12 mouse cellular contexts compared by ENCODE assay signal in the genomic region with DNA sequence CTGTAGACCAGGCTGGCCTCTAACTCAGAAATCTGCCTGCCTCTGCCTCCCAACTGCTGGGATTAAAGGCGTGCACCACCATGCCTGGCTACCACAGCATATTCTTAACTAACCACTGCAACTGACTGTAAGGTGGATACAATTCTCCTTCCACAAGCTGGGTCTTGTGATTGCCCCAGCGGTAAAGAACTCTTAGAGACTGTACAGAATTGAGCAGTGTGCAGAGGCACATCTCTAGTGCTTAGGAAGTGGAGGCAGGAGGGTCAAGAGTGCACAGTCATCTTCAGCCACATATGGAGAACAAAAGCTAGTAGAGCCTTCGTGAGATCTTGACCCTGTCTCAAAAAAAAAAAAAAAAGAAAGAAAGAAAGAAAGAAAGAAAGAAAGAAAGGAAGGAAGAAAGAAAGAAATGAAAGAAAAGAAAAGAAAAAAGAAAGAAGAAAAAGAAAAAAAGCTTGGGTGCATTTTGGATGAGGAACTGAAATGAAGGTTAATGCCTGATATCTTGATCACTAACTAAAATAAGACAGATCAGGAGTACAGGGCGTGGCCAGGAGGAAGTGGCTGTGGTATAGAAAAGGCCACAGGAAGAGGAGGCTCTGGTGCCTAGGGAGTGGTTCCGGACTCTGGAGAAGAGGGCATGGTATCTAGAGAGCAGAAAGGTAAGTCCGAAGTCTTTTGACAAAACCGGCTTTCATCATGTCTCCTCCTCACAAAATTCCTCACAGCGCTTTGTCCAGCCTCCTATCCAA. TPM values are rescaled to one million over a fixed set of nuclear protein-coding genes. Genes with fewer than 3 reads are reported as not detected.
A peak's percentile ranks its signal among the peaks of the same experiment; 100 is the strongest.
DNase-seq lines count a peak whose midpoint lies in the region; ATAC-seq and TF ChIP-seq lines count a peak whose summit lies in the region.
"Had no signal": no experiment of that assay in that cellular context is flagged by ENCODE, and none has a peak within 500 bp of the region (broad histone marks: within the 10 kb centered on the region; RNA-seq: fewer than 3 reads in every experiment).

No protein-coding gene starts in this region.

- peak; percentile 36 to 37 for DNase-seq in spleen, adult 18-20 months
- no peak for DNase-seq in spleen, postnatal 14 days (ENCODE audit: low spot score in 2 of 2)
- no peak for DNase-seq in lung, embryonic 14.5 days
- peak; percentile 62 for DNase-seq in thymus, postnatal 14 days
- DNase-seq in left cerebral cortex, adult 2 months (ENCODE audit: extremely low spot score in 1 of 2, low spot score in 2 of 2): no peak
- DNase-seq: left cerebral cortex, postnatal 4 days; right cerebral cortex, adult 18-20 months had no signal

- H3K4me1 ChIP-seq in brown adipose tissue, adult 24 weeks (ENCODE audit: control insufficient read depth, insufficient read depth, insufficient read length, low read length): peaks cover 14% of the 10 kb centered on the region
- H3K4me1 ChIP-seq in lung, embryonic 14.5 days (ENCODE audit: insufficient read depth): peaks cover 6% of the 10 kb centered on the region; the same call in 1 of the 2 replicates

- peak overlapping the region; percentile 43 for H3K27ac ChIP-seq in brown adipose tissue, adult 24 weeks (replicated peaks; ENCODE audit: low read depth, low read length)
- no peak overlapping the region for H3K27ac ChIP-seq in lung, embryonic 14.5 days (ENCODE audit: low read depth)
- no peak overlapping the region for H3K27ac ChIP-seq in left cerebral cortex, adult 2 months
- H3K27ac ChIP-seq: embryonic facial prominence, embryonic 13.5 days had no signal

- intact Hi-C loops in left cerebral cortex, adult 2 months (cut with DNase I): no loop called here

- H3K9me3 ChIP-seq in lung, embryonic 14.5 days (ENCODE audit: low read depth, low read length): no peaks in the 10 kb centered on the region
- H3K9me3 ChIP-seq: embryonic facial prominence, embryonic 13.5 days; heart, embryonic 12.5 days had no signal

- H3K27me3 ChIP-seq in lung, embryonic 14.5 days (ENCODE audit: insufficient read depth, low read length): no peaks in the 10 kb centered on the region
- H3K27me3 ChIP-seq: embryonic facial prominence, embryonic 13.5 days; heart, embryonic 12.5 days had no signal

- TF ChIP-seq CTCF in lung, embryonic 14.5 days (IDR thresholded peaks at IDR 0.05; ENCODE audit: low read depth): no peak
- no peak for TF ChIP-seq CTCF in left cerebral cortex, adult 2 months (IDR thresholded peaks at IDR 0.05)

- 80% methylated on average over 8 of the region's 8 CpGs for WGBS in lung, embryonic 14.5 days

- peak overlapping the region; percentile 8; the same call in 1 of the 2 replicates for H3K4me3 ChIP-seq in brown adipose tissue, adult 24 weeks (ENCODE audit: insufficient read depth, low read depth, low read length)
- no peak overlapping the region for H3K4me3 ChIP-seq in lung, embryonic 14.5 days (ENCODE audit: low read depth, low read length)
- H3K4me3 ChIP-seq in left cerebral cortex, adult 2 months: no peak overlapping the region
- H3K4me3 ChIP-seq: embryonic facial prominence, embryonic 13.5 days; heart, embryonic 12.5 days had no signal

- no peak overlapping the region for H3K9ac ChIP-seq in lung, embryonic 14.5 days
- H3K9ac ChIP-seq: embryonic facial prominence, embryonic 13.5 days; heart, embryonic 12.5 days had no signal

- H3K4me2 ChIP-seq in lung, embryonic 14.5 days: peak overlapping the region; percentile 33; the same call in 1 of the 2 replicates
- H3K4me2 ChIP-seq: embryonic facial prominence, embryonic 13.5 days; heart, embryonic 12.5 days had no signal

- no peak for ATAC-seq in lung, embryonic 14.5 days (ENCODE audit: insufficient read depth)
- no peak for ATAC-seq in erythroblast, adult 5-6 weeks (replicated peaks; ENCODE audit: low FRiP score, poor library complexity, severe bottlenecking)
- ATAC-seq in erythroid progenitor cell, adult 5-6 weeks (replicated peaks; ENCODE audit: low FRiP score, poor library complexity, severe bottlenecking): no peak

- no peaks in the 10 kb centered on the region for H3K36me3 ChIP-seq in lung, embryonic 14.5 days (ENCODE audit: insufficient read depth)
- H3K36me3 ChIP-seq: embryonic facial prominence, embryonic 13.5 days; heart, embryonic 12.5 days had no signal

RNA-seq across cellular contexts. Expression of gene Lrrc8d, which starts 48.9 kb away (rescaled TPM):
- 14.8 and 25.2 TPM in 2 replicates for polyA plus RNA-seq in brown adipose tissue, adult 24 weeks (2012; ENCODE audit: insufficient read depth, insufficient read length, missing spikeins)
- 25.0 and 27.1 TPM in 2 replicates for polyA plus RNA-seq in lung, embryonic 14.5 days (2014; fragmentation: Nextera tagmentation; extraction: Ambion mirVana)
- total RNA-seq in left cerebral cortex, adult 2 months (2021): 10 to 100 TPM; 35.6 to 39.0 TPM
- 11.5 and 14.4 TPM in 2 replicates for total RNA-seq in erythroblast, adult 5-6 weeks (2015; ENCODE audit: low replicate concordance)
- total RNA-seq in erythroblast, adult 5-6 weeks (2017; ENCODE audit: low replicate concordance): 6.4 and 10.3 TPM in 2 replicates
- 13.4 and 18.0 TPM in 2 replicates for total RNA-seq in erythroid progenitor cell, adult 5-6 weeks (2015; ENCODE audit: low replicate concordance)
- total RNA-seq in erythroid progenitor cell, adult 5-6 weeks (2017; ENCODE audit: low replicate concordance): 6.9 and 10.8 TPM in 2 replicates

Comparison
In these comparisons a context has a peak if more than half of its experiments do, and no peak if none do; other contexts are left out.
1. DNase-seq: peak in spleen, adult 18-20 months (2 of 2) and thymus, postnatal 14 days (single experiment); none in spleen, postnatal 14 days (0 of 2), lung, embryonic 14.5 days (single experiment) and left cerebral cortex, adult 2 months (0 of 2).